Mouse (Mus musculus) CH12.LX (cell line): ENCODE results near the gene Mrps36. TPM values are rescaled to one million over a fixed set of nuclear protein-coding genes. Genes with fewer than 3 reads are reported as not detected.

Experiments used
- DNase-seq: peaks from one replicate; pipeline ENCODE4 v3.0.0-alpha.2; 2013; ENCODE audit errors: extremely low read depth
- H3K27ac ChIP-seq: 2 replicates; pipeline ENCODE4 v1.5.1; 2012; ENCODE audit warnings: low read depth, mild to moderate bottlenecking, control low read depth, moderate library complexity; ENCODE audit not compliant: insufficient read depth
- H3K27me3 ChIP-seq: replicated peaks from 2 replicates; pipeline ENCODE3; 2012; ENCODE audit warnings: inconsistent platforms
- H3K36me3 ChIP-seq, 2 experiments: replicated peaks in 1 of 2; 2 replicates each; pipeline versions ENCODE3 to v1.6.1; 2012; ENCODE audit warnings: inconsistent platforms in 1 of 2, low read length in 1 of 2, mild to moderate bottlenecking in 1 of 2, mixed read lengths in 1 of 2, moderate library complexity in 1 of 2; ENCODE audit not compliant: control insufficient read depth in 1 of 2, insufficient read depth in 1 of 2
- H3K4me1 ChIP-seq, 2 experiments: 2 replicates each; pipeline ENCODE4 v1.6.1; 2012; ENCODE audit warnings: inconsistent platforms in 1 of 2, moderate library complexity in 1 of 2; ENCODE audit not compliant: insufficient read depth in 2 of 2, control insufficient read depth in 1 of 2
- H3K4me2 ChIP-seq: 2 replicates; pipeline ENCODE4 v1.6.1; 2012; ENCODE audit warnings: low read depth, mild to moderate bottlenecking, control low read depth; ENCODE audit not compliant: poor library complexity, insufficient read depth, severe bottlenecking
- H3K4me3 ChIP-seq, 3 experiments: fragments of 150-350 bp in 1 of 3; sonication (generic) in 1 of 3; replicated peaks in 1 of 3; 2 replicates each; pipeline versions ENCODE3 to v1.5.1; 2011 to 2012; ENCODE audit warnings: low read depth in 2 of 3, low read length in 2 of 3, mild to moderate bottlenecking in 2 of 3, moderate library complexity in 2 of 3, control low read depth in 1 of 3, improper control_type of control experiment in 1 of 3, inconsistent platforms in 1 of 3, mixed read lengths in 1 of 3; ENCODE audit not compliant: poor library complexity in 1 of 3
- H3K79me2 ChIP-seq: replicated peaks from 2 replicates; pipeline ENCODE4 v1.6.1; 2012; ENCODE audit warnings: mild to moderate bottlenecking, moderate library complexity; ENCODE audit not compliant: control insufficient read depth, poor library complexity, insufficient read depth, severe bottlenecking; ENCODE audit errors: extremely low read depth
- H3K9ac ChIP-seq: 2 replicates; pipeline ENCODE4 v1.6.1; 2012; ENCODE audit warnings: low read depth, mild to moderate bottlenecking, control low read depth, moderate library complexity; ENCODE audit not compliant: insufficient read depth
- H3K9me3 ChIP-seq: replicated peaks from 2 replicates; pipeline ENCODE3; 2012; ENCODE audit warnings: low read length, inconsistent platforms, mixed read lengths
- CHD1 ChIP-seq: IDR thresholded peaks from 2 replicates; pipeline ENCODE4 v1.6.1; 2012; ENCODE audit warnings: low read depth, low read length, improper control_type of control experiment, inconsistent platforms
- CHD2 ChIP-seq: IDR thresholded peaks from 2 replicates; pipeline ENCODE4 v1.6.1; 2011; ENCODE audit warnings: low read length, improper control_type of control experiment
- CTCF ChIP-seq, 2 experiments: IDR thresholded peaks in 1 of 2; conservative IDR thresholded peaks in 1 of 2; 2 replicates each; pipeline ENCODE4 v1.5.1; 2011 to 2012; ENCODE audit warnings: low read depth in 2 of 2, low read length in 2 of 2, improper control_type of control experiment in 1 of 2, inconsistent platforms in 1 of 2, mild to moderate bottlenecking in 1 of 2, moderate library complexity in 1 of 2
- E2F4 ChIP-seq: IDR thresholded peaks from 2 replicates; pipeline ENCODE4 v1.6.1; 2011; ENCODE audit warnings: low read depth, low read length, improper control_type of control experiment; ENCODE audit not compliant: insufficient replicate concordance
- ELF1 ChIP-seq: IDR thresholded peaks from 2 replicates; pipeline ENCODE4 v1.6.1; 2014; ENCODE audit warnings: low read depth, mild to moderate bottlenecking, inconsistent platforms, low read length, improper control_type of control experiment
- ETS1 ChIP-seq: conservative IDR thresholded peaks from 2 replicates; pipeline ENCODE4 v1.6.1; 2012; ENCODE audit warnings: low read depth, mild to moderate bottlenecking, inconsistent platforms, low read length, improper control_type of control experiment, moderate library complexity
- HCFC1 ChIP-seq: IDR thresholded peaks from 2 replicates; pipeline ENCODE4 v1.6.1; 2012; ENCODE audit warnings: low read depth, mild to moderate bottlenecking, inconsistent platforms, low read length, improper control_type of control experiment
- IRF4 ChIP-seq: IDR thresholded peaks from 2 replicates; pipeline ENCODE4 v1.6.1; 2014; ENCODE audit warnings: low read depth, mild to moderate bottlenecking, inconsistent platforms, low read length, improper control_type of control experiment
- JUN ChIP-seq: IDR thresholded peaks from 2 replicates; pipeline ENCODE4 v1.6.1; 2011; ENCODE audit warnings: low read depth, mild to moderate bottlenecking, low read length, improper control_type of control experiment, moderate library complexity; ENCODE audit not compliant: insufficient read depth
- MYC ChIP-seq: IDR thresholded peaks from 2 replicates; pipeline ENCODE4 v1.6.1; 2011; ENCODE audit warnings: low read depth, mild to moderate bottlenecking, improper control_type of control experiment, low read length
- NELFE ChIP-seq: IDR thresholded peaks from 2 replicates; pipeline ENCODE4 v1.6.1; 2011; ENCODE audit warnings: low read depth, low read length, improper control_type of control experiment
- PAX5 ChIP-seq: IDR thresholded peaks from 2 replicates; pipeline ENCODE4 v1.6.1; 2012; ENCODE audit warnings: low read length, inconsistent platforms, mixed read lengths
- POLR2A ChIP-seq: IDR thresholded peaks from 2 replicates; pipeline ENCODE4 v1.6.1; 2011; ENCODE audit warnings: low read depth, mild to moderate bottlenecking, improper control_type of control experiment, low read length
- TBP ChIP-seq: conservative IDR thresholded peaks from 2 replicates; pipeline ENCODE4 v1.6.1; 2011; ENCODE audit warnings: low read depth, low read length, improper control_type of control experiment
- UBTF ChIP-seq: IDR thresholded peaks from 2 replicates; pipeline ENCODE4 v1.6.1; 2012; ENCODE audit warnings: low read depth, mild to moderate bottlenecking, inconsistent platforms, low read length, improper control_type of control experiment, moderate library complexity
- ZNF384 ChIP-seq: IDR thresholded peaks from 2 replicates; pipeline ENCODE4 v1.6.1; 2012; ENCODE audit warnings: low read depth, low read length, improper control_type of control experiment, inconsistent platforms
- dilution Hi-C: fragments of 300-500 bp; cut with MboI; formaldehyde crosslinking; loops from 2 replicates; pipeline ENCODE4 v1.14.3; 2020; ENCODE audit warnings: low sequenced_read_pairs; ENCODE audit not compliant: extremely low pct_unique_long_range_greater_than_20kb, extremely low pct_ligation_motif_present
- in situ Hi-C: fragments of 300-500 bp; cut with MboI; formaldehyde crosslinking; loops from 3 replicates; pipeline ENCODE4 v1.14.3; 2019; ENCODE audit warnings: low sequenced_read_pairs, low pct_ligation_motif_present, low pct_unique_long_range_greater_than_20kb, mixed read lengths
- polyA plus RNA-seq: library from polyadenylated mRNA; unstranded; fragments of >175 nt; gene quantifications from 2 replicates; pipeline ENCODE4 v1.2.1, GENCODE M21; 2012; ENCODE audit warnings: low read depth; ENCODE audit not compliant: insufficient read length
- total RNA-seq, 2 experiments: library from RNA; depleted of rRNA; stranded (reverse); fragments of 300-350 nt in 1 of 2; fragments of >200 nt in 1 of 2; gene quantifications; 2 replicates each; pipeline ENCODE4 v1.2.3; 2012 to 2014

Mrps36 gene
- total and polyA plus RNA-seq, 3 experiments: 70.0 to 94.0 (median 89.3) TPM

GRCm38 (mm10) chr13:100742831-100743230 lies 1.6 kb downstream of the Mrps36 start:
- Histone ChIP-seq H3K27ac (no peak overlapping the region), H3K36me3 (peaks cover 7 to 25% of the 10 kb centered on the region in 2 experiments), H3K79me2 (peaks cover 20% of the 10 kb centered on the region), H3K9me3 (no peaks in the 10 kb centered on the region), H3K27me3 (no peaks in the 10 kb centered on the region), H3K4me2 (no peak overlapping the region), H3K9ac (no peak overlapping the region), H3K4me1 (peaks cover 6 to 22% of the 10 kb centered on the region in 2 experiments), H3K4me3 (no peak overlapping the region)
- dilution Hi-C loops (no loop called here), in situ Hi-C loops (no loop called here)
- TF ChIP-seq JUN: no peak
- TF ChIP-seq ETS1: no peak
- no peak for TF ChIP-seq IRF4
- no peak for TF ChIP-seq ELF1
- no peak for TF ChIP-seq HCFC1
- no peak for TF ChIP-seq UBTF
- TF ChIP-seq MYC: no peak
- no peak for TF ChIP-seq CHD1
- TF ChIP-seq NELFE: no peak
- no peak for DNase-seq

- no peak overlapping the region for H3K4me3 ChIP-seq
- H3K9ac ChIP-seq: no peak overlapping the region
- no peak overlapping the region for H3K4me2 ChIP-seq
- peak; percentile 87 for TF ChIP-seq TBP
- TF ChIP-seq HCFC1: no peak
- no peak for TF ChIP-seq CHD2
- TF ChIP-seq PAX5: no peak
- TF ChIP-seq E2F4: no peak
- TF ChIP-seq IRF4: no peak
- TF ChIP-seq ZNF384: 0 out of 2 replicates have a peak, but pooled peaks have one; percentile 40
- no peak for TF ChIP-seq JUN
- no peak for TF ChIP-seq CTCF (conservative IDR thresholded peaks at IDR 0.05 in 1 of 2, IDR thresholded peaks at IDR 0.05 in 1 of 2; ENCODE audit: low read depth in 2 of 2, low read length in 2 of 2)
- no peak for TF ChIP-seq POLR2A
- TF ChIP-seq, all 38 proteins: peak for 2
- dilution Hi-C loops (no loop called here), in situ Hi-C loops (no loop called here)
- H3K36me3 ChIP-seq: peaks cover 9 to 27% of the 10 kb centered on the region in 2 experiments
- H3K4me1 ChIP-seq: peaks cover 0 to 14% of the 10 kb centered on the region in 2 experiments; a peak in 2 of 4 replicates
- no peak for DNase-seq
- H3K9me3 ChIP-seq: no peaks in the 10 kb centered on the region
- H3K27ac ChIP-seq: no peak overlapping the region
- peaks cover 26% of the 10 kb centered on the region for H3K79me2 ChIP-seq
- no peaks in the 10 kb centered on the region for H3K27me3 ChIP-seq
Observed at GRCm38 (mm10) chr13:100732756-100733155, 11.7 kb downstream of the Mrps36 start.
